Mouse (Mus musculus) kidney, postnatal 0 days (tissue): ENCODE data around the gene Wnt8b. TPM values are rescaled to one million over a fixed set of nuclear protein-coding genes. Genes with fewer than 3 reads are reported as not detected.
A peak's percentile ranks its signal among the peaks of the same experiment; 100 is the strongest.

Source experiments
- ATAC-seq: fragments of 200-750 bp; cut with Nextera tagmentation; replicated peaks from 2 replicates; pipeline ENCODE4 v1.8.0; 2017; ENCODE audit warnings: low read depth, moderate number of reproducible peaks, moderate TSS enrichment, moderate library complexity; ENCODE audit not compliant: low FRiP score
- DNase-seq: peaks from one replicate; pipeline ENCODE4 v3.0.0-alpha.2; 2016; ENCODE audit warnings: low spot score
- H3K27ac ChIP-seq: fragments of 300-500 bp; sonication (generic); 2 replicates; pipeline ENCODE4 v1.5.1; 2014; ENCODE audit warnings: mild to moderate bottlenecking
- H3K27me3 ChIP-seq: fragments of 300-500 bp; sonication (generic); 2 replicates; pipeline ENCODE4 v1.6.1; 2014; ENCODE audit warnings: low read length, mixed read lengths; ENCODE audit not compliant: insufficient read depth
- H3K36me3 ChIP-seq: fragments of 300-500 bp; sonication (generic); 2 replicates; pipeline ENCODE4 v1.6.1; 2014; ENCODE audit warnings: low read length, mixed read lengths; ENCODE audit not compliant: insufficient read depth
- H3K4me1 ChIP-seq: fragments of 300-500 bp; sonication (generic); replicated peaks from 2 replicates; pipeline ENCODE4 v1.6.1; 2014; ENCODE audit warnings: antibody characterized with exemption, low read length, mixed read lengths; ENCODE audit not compliant: insufficient read depth
- H3K4me2 ChIP-seq: fragments of 300-500 bp; sonication (generic); 2 replicates; pipeline ENCODE4 v1.6.1; 2014; ENCODE audit warnings: mild to moderate bottlenecking, low read length, moderate library complexity, mixed read lengths
- H3K4me3 ChIP-seq: fragments of 300-500 bp; sonication (generic); replicated peaks from 2 replicates; pipeline ENCODE4 v1.5.1; 2014; ENCODE audit warnings: low read depth, low read length
- H3K9ac ChIP-seq: fragments of 300-500 bp; sonication (generic); 2 replicates; pipeline ENCODE4 v1.6.1; 2014; ENCODE audit warnings: low read depth, low read length
- H3K9me3 ChIP-seq: fragments of 300-500 bp; sonication (generic); replicated peaks from 2 replicates; pipeline ENCODE4 v1.6.1; 2016; ENCODE audit warnings: low read length, inconsistent platforms, mixed read lengths
- CTCF ChIP-seq: IDR thresholded peaks from 2 replicates; pipeline ENCODE4 v1.5.1; 2016; ENCODE audit warnings: antibody characterized with exemption, low read depth, mild to moderate bottlenecking, moderate library complexity
- WGBS: fragments of 180-500 bp; shearing (Covaris S2); extraction: QIAGEN DNeasy Blood & Tissue Kit; methylation state at CpG from one replicate; pipeline ENCODE4 v1.1.7; 2014; 5-methylcytosine and 5-hydroxymethylcytosine counted together
- polyA plus RNA-seq: library from polyadenylated mRNA; unstranded; fragments of >200 nt; fragmentation: Nextera tagmentation; extraction: Ambion mirVana; gene quantifications from 2 replicates; pipeline ENCODE4 v1.2.1, GENCODE M21; 2015

Gene Wnt8b
- polyA plus RNA-seq, 1 experiment from 2014 or later, result 1.8 TPM

DNA sequence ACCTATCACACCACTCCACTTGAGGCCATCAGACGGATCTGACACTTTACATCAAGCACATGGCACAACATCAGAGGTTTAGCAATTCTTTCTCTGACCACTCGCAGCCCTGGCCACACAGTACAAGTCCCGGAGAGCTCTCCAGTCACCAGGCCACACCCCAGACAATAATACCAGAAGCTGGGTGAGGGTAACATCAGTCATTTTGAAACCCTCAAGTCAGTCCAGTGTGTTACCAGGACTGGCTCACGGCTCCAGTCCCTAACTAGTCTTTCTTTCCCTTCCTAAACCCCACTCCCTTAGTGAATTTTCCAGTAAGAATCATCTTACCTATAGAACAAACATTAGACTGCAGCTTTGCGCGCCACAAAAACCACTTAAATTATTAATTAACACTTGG, 36.7 kb downstream of the Wnt8b start:
- H3K27me3 ChIP-seq, result no peaks in the 10 kb centered on the region
- H3K4me1 ChIP-seq, result no peaks in the 10 kb centered on the region
- no peak for DNase-seq
- H3K9ac ChIP-seq, result no peak overlapping the region
- H3K27ac ChIP-seq, result no peak overlapping the region
- H3K4me2 ChIP-seq, result no peak overlapping the region
- H3K4me3 ChIP-seq, result no peak overlapping the region
- no peaks in the 10 kb centered on the region for H3K9me3 ChIP-seq
- TF ChIP-seq CTCF, result no peak
- WGBS, result 84% methylated on average over 6 of the region's 6 CpGs
- H3K36me3 ChIP-seq, result no peaks in the 10 kb centered on the region
- ATAC-seq, result no peak

DNA sequence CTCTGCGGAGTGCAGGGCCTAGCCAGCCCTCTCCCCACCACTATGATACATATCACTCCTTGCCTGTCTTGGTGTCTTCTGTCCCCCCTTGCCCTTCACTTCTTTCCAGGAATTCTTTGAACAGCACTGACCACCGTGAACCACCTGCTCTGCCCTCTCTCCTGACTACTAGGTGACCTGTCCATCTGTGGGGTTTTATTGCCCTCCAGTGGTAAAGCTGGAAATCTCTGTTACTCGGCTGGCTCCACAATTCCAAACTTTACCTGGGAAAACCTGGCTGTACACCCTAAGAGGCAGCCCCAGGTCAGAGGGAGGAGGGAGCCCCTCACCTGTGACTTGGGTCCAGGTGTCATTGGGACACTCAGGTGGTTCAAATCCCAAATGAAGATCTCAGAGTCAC, 42.1 kb downstream of the Wnt8b start:
- 34% methylated on average over 3 of the region's 3 CpGs for WGBS
- Histone ChIP-seq H3K4me2 (no peak overlapping the region), H3K27me3 (no peaks in the 10 kb centered on the region), H3K9ac (no peak overlapping the region), H3K36me3 (no peaks in the 10 kb centered on the region), H3K27ac (no peak overlapping the region), H3K4me3 (no peak overlapping the region), H3K9me3 (no peaks in the 10 kb centered on the region), H3K4me1 (no peaks in the 10 kb centered on the region)
- ATAC-seq (peak; percentile 40), DNase-seq (peak; percentile 77)
- TF ChIP-seq CTCF, result peak; percentile 82

GRCm38 (mm10) chr19:44537416-44537815, 44.1 kb downstream of the Wnt8b start:
- H3K27me3 ChIP-seq, result no peaks in the 10 kb centered on the region
- no peak overlapping the region for H3K9ac ChIP-seq
- DNase-seq (no peak), ATAC-seq (no peak)
- H3K4me1 ChIP-seq, result no peaks in the 10 kb centered on the region
- no peak overlapping the region for H3K4me3 ChIP-seq
- no peaks in the 10 kb centered on the region for H3K36me3 ChIP-seq
- H3K4me2 ChIP-seq, result no peak overlapping the region
- no peak overlapping the region for H3K27ac ChIP-seq
- 71% methylated on average over 8 of the region's 8 CpGs for WGBS
- H3K9me3 ChIP-seq, result no peaks in the 10 kb centered on the region; the same call in 1 of the 2 replicates
- TF ChIP-seq CTCF, result no peak

GRCm38 (mm10) chr19:44542694-44543178, 49.5 kb downstream of the Wnt8b start:
- H3K4me2 ChIP-seq, result no peak overlapping the region
- no peak overlapping the region for H3K9ac ChIP-seq
- ATAC-seq (no peak), DNase-seq (no peak)
- H3K4me1 ChIP-seq, result 0 out of 2 replicates have a peak, but pooled peaks cover 4% of the 10 kb centered on the region
- H3K36me3 ChIP-seq, result no peaks in the 10 kb centered on the region
- H3K27me3 ChIP-seq, result no peaks in the 10 kb centered on the region
- no peak overlapping the region for H3K4me3 ChIP-seq
- H3K9me3 ChIP-seq, result no peaks in the 10 kb centered on the region; the same call in 1 of the 2 replicates
- 87% methylated on average over 8 of the region's 8 CpGs for WGBS
- H3K27ac ChIP-seq, result no peak overlapping the region
- no peak for TF ChIP-seq CTCF

GRCm38 (mm10) chr19:44544372-44544771, 51.1 kb downstream of the Wnt8b start:
- WGBS, result 71% methylated on average over 10 of the region's 10 CpGs
- no peak overlapping the region for H3K9ac ChIP-seq
- H3K27ac ChIP-seq, result no peak overlapping the region
- no peak for TF ChIP-seq CTCF
- H3K4me1 ChIP-seq, result 0 out of 2 replicates have a peak, but pooled peaks cover 4% of the 10 kb centered on the region
- no peaks in the 10 kb centered on the region; the same call in 1 of the 2 replicates for H3K9me3 ChIP-seq
- no peaks in the 10 kb centered on the region for H3K27me3 ChIP-seq
- no peak overlapping the region for H3K4me2 ChIP-seq
- ATAC-seq (no peak), DNase-seq (no peak)
- no peak overlapping the region for H3K4me3 ChIP-seq
- peaks cover 6% of the 10 kb centered on the region; the same call in 1 of the 2 replicates for H3K36me3 ChIP-seq

DNA sequence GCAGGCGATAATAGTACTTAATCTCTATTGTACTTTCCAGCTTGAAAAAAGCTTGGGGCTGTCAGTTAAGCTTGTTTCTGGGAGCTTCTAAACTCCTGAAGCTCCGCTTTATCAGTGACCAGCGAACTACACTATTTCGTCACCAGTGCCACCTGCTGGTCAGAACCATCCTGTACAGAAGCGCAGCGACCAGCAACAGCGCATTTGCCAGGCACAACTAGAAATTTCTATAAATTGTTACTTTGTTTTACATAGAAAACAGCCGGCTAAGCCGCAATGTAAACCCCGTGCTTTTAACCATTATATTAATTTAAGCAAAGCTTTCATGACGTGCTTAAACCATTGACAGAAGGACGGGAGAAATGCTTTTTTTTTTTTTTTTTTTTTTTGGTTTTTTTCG, 51.5 kb downstream of the Wnt8b start:
- H3K27me3 ChIP-seq, result no peaks in the 10 kb centered on the region
- H3K4me2 ChIP-seq, result peak overlapping the region; percentile 96
- DNase-seq (peak; percentile 94), ATAC-seq (no peak)
- peaks cover 10% of the 10 kb centered on the region for H3K36me3 ChIP-seq
- no peak overlapping the region for H3K9ac ChIP-seq
- peak overlapping the region; percentile 54 for H3K4me3 ChIP-seq
- TF ChIP-seq CTCF, result peak; percentile 81
- H3K27ac ChIP-seq, result no peak overlapping the region
- WGBS, result 3% methylated on average over 13 of the region's 13 CpGs
- H3K4me1 ChIP-seq, result 0 out of 2 replicates have a peak, but pooled peaks cover 4% of the 10 kb centered on the region
- no peaks in the 10 kb centered on the region; the same call in 1 of the 2 replicates for H3K9me3 ChIP-seq
